Mouse (Mus musculus) left cerebral cortex, adult 18-20 months (tissue): ENCODE results near the gene Rpl39. TPM values are rescaled to one million over a fixed set of nuclear protein-coding genes. Genes with fewer than 3 reads are reported as not detected.
A peak's percentile ranks its signal among the peaks of the same experiment; 100 is the strongest.
"Not testable (repeated sequence)": the region's sequence is repeated elsewhere in the genome, so short reads cannot be mapped to it uniquely, and the experiment has no call there.

Experiments used
- DNase-seq, 2 experiments: peaks; one replicate each; pipeline ENCODE4 v3.0.0; 2021 to 2022; ENCODE audit warnings: low spot score in 2 of 2, mixed read lengths in 1 of 2
- long read RNA-seq, 2 experiments: library from polyadenylated mRNA; stranded (forward); transcript quantifications; one replicate each; pipeline ENCODE4 v2.0.0; 2021
- total RNA-seq, 2 experiments: library from RNA; stranded (reverse); gene quantifications; 2 replicates each; pipeline ENCODE4 v1.2.3; 2021

The Rpl39 gene
- total RNA-seq: 100 to 1,000 TPM; 274 to 295 TPM
- long read RNA-seq, experiment 1, transcript Rpl39-201 (3 exons, 612 nt): major isoform, 35 of 38 reads
- long read RNA-seq, experiment 1, partial matches to known transcripts: 3 of 38 reads
- long read RNA-seq, experiment 1, other reads (novel, unspliced or antisense): 0 of 38 reads
- long read RNA-seq, experiment 2, transcript Rpl39-201 (3 exons, 612 nt): major isoform, 46 of 49 reads
- long read RNA-seq, experiment 2, partial matches to known transcripts: 3 of 49 reads
- long read RNA-seq, experiment 2, other reads (novel, unspliced or antisense): 0 of 49 reads

DNA sequence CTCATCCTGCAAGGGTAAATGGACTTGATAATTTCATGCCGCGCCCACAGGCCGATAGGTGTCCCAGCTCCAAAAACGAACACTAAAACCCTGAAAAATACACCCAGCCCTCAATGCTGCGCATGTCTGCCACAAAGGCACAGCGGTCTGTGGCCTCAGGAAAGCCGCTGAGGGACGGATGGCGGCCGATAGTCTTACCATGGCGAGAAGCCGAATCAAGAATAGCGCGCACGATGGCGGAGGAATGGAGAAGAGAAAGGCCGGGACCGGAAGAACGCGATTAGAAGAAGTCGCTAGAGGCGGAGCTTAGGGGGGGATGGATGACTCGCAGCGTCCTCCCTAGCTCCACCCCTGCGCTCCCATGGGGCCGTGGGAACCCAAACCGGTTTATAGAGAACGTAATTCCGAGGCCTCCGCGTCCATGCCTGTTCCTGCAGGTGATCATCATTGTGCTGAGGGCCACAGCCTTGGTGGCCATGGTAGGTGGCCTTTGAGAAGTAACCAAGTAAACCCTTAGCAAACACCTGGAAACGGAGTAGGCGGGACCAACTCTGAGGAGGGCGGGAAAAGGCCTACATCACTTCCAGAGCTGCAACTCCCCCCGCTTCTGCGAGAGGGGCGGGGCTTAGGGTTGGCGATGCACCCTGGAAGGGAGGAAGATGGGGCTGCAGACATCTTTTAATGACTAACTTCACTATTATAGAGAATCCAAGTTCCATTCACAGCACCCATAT, at the start of gene Rpl39:
Gene Rpl39, minus strand, starts transcription at position 476 of the 734 bp plus-strand sequence.
- peak; percentile 74 to 79 for DNase-seq

DNA sequence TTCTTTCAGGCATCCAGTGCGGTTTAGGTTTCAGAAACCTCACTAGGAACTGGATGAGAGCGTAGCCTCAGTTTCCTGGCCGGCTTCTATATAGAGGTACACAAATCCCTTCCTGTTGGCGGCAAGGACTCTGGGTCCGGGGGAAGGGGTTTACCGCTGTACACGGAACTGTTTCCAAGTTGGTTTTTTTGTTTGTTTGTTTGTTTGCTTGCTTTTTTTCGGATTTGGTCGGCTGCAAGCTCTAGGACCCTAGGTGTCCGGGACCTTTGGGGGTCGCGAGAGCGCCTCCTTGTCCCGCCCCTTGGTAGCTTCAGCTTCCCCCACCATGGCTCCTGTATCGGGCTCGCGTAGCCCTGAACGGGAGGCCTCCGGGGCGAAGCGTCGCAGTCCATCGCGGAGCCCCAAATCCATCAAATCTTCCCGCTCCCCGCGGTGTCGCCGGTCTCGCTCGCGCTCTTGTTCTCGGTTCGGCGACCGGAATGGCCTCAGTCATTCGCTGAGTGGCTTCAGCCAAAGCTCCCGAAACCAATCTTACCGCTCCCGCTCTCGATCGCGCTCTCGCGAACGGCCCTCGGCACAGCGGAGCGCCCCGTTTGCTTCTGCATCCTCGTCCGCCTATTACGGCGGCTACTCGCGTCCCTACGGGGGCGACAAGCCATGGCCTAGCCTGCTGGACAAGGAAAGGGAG, 41.6 kb upstream of the Rpl39 start, which contains the start of gene Nkap:
Gene Nkap, plus strand, starts transcription at position 125 of the 688 bp plus-strand sequence.
- peak; percentile 68 to 69 for DNase-seq

DNA sequence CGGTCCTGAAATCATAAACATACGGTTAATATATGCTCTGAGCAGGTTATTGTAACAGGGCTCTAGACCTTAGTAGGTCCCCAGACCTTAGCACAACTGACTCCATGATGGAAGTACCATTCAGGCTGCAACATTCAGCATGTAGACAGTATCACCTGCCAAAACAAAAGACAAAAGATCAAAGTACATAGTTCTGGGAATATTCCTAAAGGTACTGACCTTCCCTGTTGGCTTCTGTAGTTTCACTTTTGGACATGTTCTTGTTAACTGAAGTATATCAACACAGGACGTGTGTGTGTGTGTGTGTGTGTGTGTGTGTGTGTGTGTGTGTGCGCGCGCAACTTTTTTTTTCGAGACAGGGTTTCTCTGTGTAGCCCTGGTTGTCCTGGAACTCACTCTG, 40.3 kb upstream of the Rpl39 start:
- DNase-seq: no peak

DNA sequence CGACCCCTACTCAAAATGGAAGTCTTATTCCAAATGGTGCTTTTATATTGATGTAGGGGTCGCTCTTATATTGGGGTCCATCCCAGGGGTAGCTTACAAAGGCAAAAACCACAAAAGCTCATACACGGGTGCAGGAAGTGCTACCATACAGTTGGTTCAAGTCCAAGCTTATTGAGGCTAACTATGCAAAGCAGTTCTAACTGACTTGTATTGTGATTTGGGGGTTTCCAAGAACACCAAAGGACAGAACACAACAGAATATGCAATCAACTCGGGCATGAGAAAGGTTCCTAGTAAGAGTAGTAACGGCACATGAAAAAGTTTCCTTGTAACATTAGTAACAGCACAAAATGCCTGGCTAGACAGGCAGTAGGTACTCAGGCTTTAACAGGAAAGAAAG, 35.0 kb upstream of the Rpl39 start:
- no peak for DNase-seq

DNA sequence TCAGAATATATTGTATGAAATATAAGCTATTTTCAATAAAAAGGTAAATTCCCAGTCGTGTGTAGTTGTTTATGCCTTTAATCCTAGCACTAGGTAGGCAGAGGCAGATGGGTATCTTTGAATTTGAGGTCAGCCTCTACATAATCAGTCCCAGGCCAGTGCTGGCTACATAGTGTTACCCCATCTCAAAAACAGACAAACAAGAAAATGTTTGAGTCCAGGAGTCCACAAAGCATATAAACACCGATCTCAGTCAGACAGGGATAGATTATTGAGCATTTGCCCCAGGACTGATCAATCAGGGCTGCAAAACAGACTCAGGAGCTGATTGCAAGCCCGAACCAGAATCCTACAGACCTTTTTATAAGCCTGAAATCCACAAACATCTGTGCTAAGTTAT, 34.4 kb upstream of the Rpl39 start:
- no peak for DNase-seq

DNA sequence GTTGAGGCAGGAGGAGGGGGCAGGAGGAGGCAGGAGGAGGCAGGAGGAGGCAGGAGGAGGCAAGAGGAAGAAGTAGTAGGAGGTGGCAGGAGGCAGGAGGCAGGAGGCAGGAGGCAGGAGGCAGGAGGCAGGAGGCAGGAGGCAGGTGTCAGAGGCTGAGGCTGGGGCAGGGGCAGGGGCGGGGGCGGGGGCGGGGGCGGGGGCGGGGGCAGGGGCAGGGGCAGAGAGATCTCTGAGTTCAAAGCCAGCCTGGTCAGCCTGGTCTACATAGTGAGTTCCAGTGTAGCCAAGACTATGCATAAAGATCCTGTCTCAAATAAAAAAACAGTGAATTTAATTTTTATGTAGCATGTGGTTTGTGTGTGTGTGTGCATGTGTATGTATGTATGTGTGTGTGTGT, 31.9 kb upstream of the Rpl39 start:
- no peak for DNase-seq

DNA sequence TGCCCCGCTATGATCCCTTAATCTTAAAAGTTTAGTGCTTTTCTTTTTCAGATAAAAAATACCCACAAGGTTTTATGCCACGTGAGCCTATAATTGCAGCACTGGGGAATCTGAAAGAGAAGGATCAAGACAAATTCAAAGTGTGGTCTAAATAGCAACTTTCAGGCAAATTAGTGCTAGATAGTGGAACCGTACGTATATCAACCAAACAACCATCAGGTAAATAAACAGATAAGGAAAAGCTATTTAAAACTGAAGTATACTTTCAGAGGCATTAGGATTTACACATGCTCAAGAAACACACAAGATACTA, 25.6 kb upstream of the Rpl39 start:
- DNase-seq: no peak

DNA sequence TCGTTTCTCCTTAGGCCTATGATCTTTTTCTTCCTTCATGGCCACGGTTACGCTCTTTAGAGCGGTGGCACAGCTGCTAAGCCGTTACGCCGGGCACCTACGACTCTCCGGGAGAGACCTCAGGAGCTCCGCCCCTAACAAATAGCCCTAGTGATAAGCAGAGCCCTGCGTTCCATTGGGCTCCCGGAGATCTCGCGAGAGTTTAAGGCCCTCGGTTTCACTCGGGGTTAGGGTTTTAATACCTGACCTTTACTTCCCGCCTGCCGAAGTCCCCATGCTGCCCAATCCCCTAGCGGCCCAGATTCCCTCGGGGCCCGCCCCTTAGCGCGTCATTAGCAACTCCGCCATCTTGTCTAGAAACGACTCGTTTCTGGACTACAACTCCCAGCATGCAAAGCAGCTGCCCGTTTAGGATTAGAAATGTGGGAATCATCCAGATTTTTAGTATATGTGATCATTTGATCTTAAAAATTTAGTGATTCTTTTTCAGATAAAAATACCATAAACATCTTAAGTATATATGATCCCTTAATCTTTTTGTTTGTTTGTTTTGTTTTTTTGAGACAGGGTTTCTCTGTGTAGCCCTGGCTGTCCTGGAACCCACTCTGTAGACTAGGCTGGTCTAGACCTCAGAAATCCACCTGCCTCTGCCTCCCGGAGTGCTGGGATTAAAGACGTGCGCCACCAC, 25.1 kb upstream of the Rpl39 start, which contains the start of gene Upf3b:
Gene Upf3b, minus strand, starts transcription at position 130 of the 688 bp plus-strand sequence.
- DNase-seq: peak; percentile 79 to 87

DNA sequence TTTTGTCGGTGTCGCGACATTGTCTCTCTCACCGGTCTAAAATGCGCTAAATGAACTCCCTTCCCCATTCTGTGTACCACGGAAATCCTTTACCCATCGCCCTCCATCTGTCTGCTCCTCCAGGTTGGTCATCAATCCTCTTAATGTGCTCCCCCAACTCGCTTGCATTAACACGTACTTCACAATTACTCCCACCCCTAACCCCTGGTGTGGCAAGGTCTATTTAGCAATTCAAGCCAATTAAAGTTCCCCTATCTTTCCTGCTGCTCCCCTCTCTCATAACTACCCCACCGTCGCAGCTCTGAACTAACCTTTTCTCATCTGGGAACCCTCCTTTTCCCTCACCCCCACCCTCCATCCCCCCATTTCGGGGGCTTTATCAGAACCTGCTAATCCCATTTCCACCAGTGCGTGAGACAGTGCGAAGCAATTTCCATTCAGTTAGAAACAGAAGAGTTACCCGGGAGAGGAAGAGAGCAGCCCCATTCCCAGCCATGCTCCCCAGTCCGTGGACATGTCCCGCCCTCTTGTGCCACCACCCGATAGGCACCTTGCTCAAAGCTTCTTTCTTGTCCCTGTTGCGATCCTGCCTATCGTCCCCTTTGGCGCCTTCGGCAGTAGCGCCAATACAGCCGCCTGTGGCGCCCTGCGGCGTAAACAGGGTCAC, 24.5 kb upstream of the Rpl39 start:
- DNase-seq: no peak

DNA sequence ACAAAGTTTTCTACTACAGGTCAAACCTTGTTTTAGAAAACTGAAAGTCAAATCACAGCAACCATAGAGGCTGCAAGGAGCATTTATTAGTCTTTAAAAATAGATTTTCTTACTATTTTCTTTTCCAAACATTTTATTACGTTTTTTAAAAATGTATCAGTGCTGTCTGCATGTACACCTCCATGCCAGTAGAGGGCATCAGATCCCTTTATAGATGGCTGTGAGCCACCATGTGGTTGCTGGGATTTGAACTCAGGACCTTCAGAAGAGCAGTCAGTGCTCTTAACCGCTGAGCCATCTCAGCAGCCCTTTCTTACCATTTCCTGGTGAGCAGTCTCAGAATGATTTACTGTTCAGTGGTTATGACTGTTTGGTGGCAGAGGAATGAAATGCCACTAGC, 18.6 kb upstream of the Rpl39 start:
- DNase-seq: no peak

DNA sequence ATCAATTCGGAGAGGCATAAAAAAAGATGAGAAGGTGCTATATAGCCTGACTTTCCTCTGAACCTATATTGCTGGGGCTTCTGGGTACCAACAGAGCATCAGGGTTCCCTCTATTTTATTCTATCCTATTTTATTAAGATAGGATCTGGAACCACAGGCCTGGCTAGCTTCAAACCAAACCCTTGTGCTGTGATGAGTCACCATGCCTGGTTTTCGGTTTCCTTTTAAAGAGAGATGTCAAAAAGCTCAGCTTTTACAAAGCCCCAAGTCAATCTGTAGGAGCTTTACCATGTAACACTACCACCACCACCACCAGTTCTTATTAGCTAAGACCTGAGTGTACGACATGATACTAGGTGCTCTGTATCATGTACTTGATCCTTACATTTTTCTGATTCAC, 13.5 kb upstream of the Rpl39 start:
- no peak for DNase-seq

DNA sequence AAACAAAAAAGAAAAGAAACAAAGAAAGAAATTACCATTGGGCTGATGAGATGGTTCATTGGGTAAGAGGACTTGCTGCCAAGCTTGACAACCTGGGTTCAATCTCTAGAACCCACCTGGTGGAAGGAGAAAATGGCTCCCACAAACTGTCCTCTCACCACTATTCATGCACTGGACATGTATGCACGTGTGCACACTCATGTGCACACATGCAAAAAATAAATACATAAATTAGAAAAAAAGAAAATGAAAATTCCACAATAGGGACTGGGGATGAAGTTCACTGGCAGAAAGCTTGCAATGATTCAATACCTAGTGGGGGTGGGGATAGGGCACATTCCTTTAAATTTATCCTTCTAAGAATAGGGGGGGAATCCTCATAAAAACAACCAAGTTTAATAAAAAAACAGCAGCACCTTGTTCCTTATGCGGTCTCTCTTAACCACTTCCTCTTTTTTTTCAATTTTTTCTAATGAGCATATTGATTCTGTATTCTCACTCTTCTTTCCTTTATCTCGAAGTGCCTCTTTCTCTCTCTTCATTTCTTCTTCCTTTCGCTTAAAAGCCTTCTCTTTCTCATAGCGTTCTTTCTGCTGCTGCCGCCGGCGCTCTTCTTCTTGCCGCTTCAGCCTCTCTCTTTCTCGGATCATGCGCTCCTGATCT, 10.0 kb upstream of the Rpl39 start:
- DNase-seq: no peak

DNA sequence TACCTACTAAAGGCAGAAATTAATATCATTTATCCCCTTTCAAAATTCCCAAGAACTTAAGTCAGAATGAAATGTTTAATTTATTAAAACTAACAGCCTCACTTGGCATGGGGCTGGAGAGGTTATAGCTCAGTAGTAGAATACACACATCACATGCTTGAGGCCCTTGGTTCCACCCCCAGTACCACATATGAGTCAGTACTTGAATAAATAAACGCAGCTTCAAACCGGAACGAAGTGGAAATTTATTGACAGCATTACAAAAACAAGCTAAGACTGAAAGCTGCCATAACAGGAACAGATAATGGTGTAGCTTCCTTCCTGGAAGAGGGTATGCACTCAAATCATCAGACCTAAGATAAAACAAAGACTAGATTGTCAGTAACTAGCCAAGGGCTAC, 6.3 kb upstream of the Rpl39 start:
- no peak for DNase-seq

DNA sequence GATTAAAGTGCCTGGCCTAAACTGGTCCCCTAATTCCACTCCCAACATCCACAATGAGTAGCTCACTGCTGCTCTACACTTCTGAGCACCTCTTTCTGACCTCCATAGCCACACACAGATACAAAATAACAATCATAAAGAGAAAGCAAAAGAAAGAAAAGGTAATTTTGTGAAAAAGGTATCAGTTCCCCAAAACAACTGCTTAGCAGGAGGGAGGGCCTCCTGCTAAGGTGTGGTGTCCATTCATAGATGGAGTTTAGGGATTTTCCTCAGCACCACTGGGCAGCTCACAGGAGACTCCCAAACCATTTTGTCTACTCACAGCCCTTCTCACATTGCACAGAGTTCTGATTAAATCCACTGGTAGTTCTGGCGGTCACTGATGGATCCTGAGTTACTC, 3.6 kb upstream of the Rpl39 start:
- no peak for DNase-seq

DNA sequence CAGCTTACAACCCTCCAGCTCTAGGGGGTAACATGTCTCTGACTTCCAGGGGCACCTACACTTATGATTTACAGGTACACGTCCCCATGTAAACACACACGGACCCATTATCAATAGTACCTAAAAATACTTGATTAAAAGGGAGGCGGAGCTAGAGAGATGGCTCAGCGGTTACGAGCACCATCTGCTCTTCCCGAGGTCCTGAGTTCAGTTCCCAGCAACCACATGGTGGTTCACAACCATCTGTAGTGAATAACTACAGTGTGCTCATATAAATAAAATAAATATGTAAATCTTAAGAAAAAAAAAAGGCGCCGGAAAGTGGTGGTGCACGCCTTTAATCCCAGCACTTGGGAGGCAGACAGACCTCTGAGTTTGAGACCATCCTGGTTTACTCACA, 463 bp upstream of the Rpl39 start:
- no peak for DNase-seq

DNA sequence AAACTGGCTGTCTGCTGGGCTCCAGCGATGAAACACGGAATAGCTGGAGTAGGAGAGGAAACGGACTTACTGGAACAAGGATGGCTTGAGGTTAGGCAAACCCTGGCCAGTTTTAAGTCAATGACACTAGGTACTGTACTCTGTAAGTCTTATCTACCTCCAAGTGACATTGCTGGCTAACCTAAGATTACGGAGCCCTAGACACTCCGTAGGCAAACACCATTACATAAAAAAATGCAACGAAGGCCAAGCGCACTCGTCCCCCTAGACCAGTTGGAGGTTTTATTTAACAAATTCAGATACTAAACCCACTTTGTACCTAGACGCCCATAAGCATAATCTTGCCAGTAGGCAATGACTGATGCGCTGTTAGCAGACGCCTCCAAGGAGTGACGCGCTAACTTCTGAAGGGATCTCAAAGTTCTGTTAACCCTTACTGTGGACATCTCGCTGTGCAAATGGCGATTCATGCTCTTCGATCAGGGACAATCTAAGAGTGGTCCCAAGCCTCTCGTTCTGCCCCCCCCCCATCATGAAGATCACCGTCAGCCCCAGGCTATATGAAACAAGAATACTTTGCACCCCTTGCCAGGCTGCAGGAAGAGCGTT, 780 bp downstream of the Rpl39 start:
- DNase-seq: peak; percentile 3 to 8

DNA sequence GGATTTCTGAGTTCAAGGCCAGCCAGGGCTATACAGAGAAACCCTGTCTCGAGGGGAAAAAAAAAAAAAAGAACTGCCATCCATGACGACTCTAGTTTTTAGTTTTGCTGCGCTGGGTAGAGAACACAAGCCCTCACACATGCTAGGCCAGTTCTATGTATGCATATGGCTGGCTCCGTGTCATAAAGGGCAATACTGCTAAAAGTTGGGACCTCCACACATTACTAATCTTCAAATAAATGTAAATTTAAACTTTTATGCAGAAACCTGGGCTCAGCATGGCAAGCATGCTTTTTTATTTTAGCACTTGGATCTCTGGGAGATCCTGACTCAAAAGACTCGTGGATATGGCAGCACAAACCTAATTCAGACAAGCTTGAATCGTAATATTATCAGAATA, 4.0 kb downstream of the Rpl39 start:
- DNase-seq: no peak

DNA sequence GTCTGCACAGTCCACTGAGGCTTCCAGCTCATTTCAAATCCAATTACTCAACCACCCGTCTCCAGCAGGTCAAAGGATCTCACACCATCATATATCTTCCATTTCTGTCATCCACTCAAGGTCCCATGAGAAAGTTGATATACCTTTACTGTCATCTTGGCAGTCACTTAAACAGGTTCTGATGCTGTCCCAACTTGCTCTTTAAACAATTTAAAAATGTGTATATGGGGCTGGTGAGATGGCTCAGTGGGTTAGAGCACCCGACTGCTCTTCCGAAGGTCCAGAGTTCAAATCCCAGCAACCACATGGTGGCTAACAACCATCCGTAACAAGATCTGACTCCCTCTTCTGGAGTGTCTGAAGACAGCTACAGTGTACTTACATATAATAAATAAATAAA, 4.9 kb downstream of the Rpl39 start:
- not testable (repeated sequence) for DNase-seq

DNA sequence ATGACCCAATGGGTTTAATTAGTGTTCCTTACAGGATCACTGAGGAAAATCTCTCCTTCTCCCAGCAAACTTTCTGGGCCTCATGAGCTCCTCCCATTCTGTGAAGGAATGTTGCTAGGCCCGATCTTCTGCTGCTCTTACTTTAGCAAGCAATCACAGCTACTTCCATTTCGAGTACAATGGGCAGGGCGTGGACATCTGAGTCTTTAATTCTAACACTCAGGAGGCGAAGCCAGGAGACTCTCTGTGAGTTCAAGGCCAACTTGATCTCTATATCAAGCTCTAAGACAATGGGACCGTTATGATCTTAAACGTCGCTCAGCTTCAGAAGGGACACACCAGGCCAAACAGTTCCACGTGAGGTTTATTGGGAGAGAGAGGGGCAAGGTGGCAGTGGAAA, 8.6 kb downstream of the Rpl39 start:
- DNase-seq: no peak

DNA sequence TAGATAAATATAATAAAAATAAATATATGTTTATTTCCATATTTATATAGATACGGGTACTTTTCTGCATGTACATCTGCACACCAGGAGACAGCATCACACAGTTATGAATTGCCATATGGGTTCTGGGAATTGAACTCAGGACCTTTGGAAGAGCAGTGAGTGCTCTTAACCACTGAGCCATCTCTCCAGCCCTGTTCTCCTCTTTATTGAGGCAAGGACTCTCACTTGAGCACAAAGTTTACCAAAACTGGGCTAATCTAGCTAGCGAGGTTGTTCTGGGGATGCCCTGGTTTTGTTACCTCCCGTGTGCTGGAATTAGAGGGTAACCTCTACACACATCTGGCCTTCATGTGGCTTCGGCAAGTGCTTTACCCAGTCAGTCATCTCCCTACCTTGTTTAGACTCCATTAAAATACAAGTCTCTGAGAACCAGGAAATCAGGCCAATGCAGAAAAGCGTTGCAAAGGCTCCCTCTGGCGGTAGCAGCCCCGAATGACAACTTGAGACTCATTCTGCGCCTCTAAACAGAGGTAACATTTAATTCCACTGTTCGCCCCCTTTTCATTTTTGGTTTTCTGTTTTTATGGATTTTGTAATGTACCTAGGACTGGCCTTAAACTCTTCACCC, 10.8 kb downstream of the Rpl39 start:
- peak; percentile 57 to 69 for DNase-seq
